Mouse (Mus musculus): Measurements from ENCODE around the gene Dennd5a.

Dennd5a gene

GRCm38 (mm10) chr7:109967805-109968579, 7.7 kb upstream of the Dennd5a start:
- intact Hi-C loops (cut with DNase I), result no loop called here

GRCm38 (mm10) chr7:109965658-109966057, 5.4 kb upstream of the Dennd5a start:
- intact Hi-C loops (cut with DNase I), result no loop called here

GRCm38 (mm10) chr7:109963707-109964106, 3.4 kb upstream of the Dennd5a start:
- intact Hi-C loops (cut with DNase I), result no loop called here

- intact Hi-C loops (cut with DNase I), result no loop called here
Observed at GRCm38 (mm10) chr7:109962596-109962995, 2.3 kb upstream of the Dennd5a start.

- intact Hi-C loops (cut with DNase I), result no loop called here
Observed at GRCm38 (mm10) chr7:109961570-109961969, 1.3 kb upstream of the Dennd5a start.

GRCm38 (mm10) chr7:109960613-109961154, 414 bp upstream of the Dennd5a start:
- intact Hi-C loops (cut with DNase I), result no loop called here

GRCm38 (mm10) chr7:109958843-109959715, 1.2 kb downstream of the Dennd5a start:
- intact Hi-C loops (cut with DNase I), result no loop called here

GRCm38 (mm10) chr7:109957996-109958789, 2.1 kb downstream of the Dennd5a start:
- intact Hi-C loops (cut with DNase I), result no loop called here

GRCm38 (mm10) chr7:109954622-109955401, 5.5 kb downstream of the Dennd5a start:
- intact Hi-C loops (cut with DNase I), result no loop called here

GRCm38 (mm10) chr7:109951297-109951696, 9.0 kb downstream of the Dennd5a start:
- intact Hi-C loops (cut with DNase I), result no loop called here

GRCm38 (mm10) chr7:109944421-109945034, 15.7 kb downstream of the Dennd5a start:
- intact Hi-C loops (cut with DNase I), result no loop called here

GRCm38 (mm10) chr7:109929628-109930027, 30.6 kb downstream of the Dennd5a start:
- intact Hi-C loops (cut with DNase I), result no loop called here

- intact Hi-C loops (cut with DNase I), result no loop called here
Observed at GRCm38 (mm10) chr7:109928365-109928764, 31.9 kb downstream of the Dennd5a start.

GRCm38 (mm10) chr7:109924965-109925364, 35.3 kb downstream of the Dennd5a start:
- intact Hi-C loops (cut with DNase I), result no loop called here

GRCm38 (mm10) chr7:109922889-109923288, 37.4 kb downstream of the Dennd5a start:
- intact Hi-C loops (cut with DNase I), result no loop called here

- intact Hi-C loops (cut with DNase I), result loop anchor here (10.0 kb wide), 1 partner anchor 139 kb away; no protein-coding TSS in a partner anchor
Observed at GRCm38 (mm10) chr7:109906165-109906564, 54.1 kb downstream of the Dennd5a start.

- intact Hi-C loops (cut with DNase I), result loop anchor here (10.0 kb wide), 1 partner anchor 144 kb away; no protein-coding TSS in a partner anchor
Observed at GRCm38 (mm10) chr7:109900921-109901320, 59.3 kb downstream of the Dennd5a start.

GRCm38 (mm10) chr7:109898911-109899310, 61.4 kb downstream of the Dennd5a start:
- intact Hi-C loops (cut with DNase I), result no loop called here

GRCm38 (mm10) chr7:109892530-109892929, 67.7 kb downstream of the Dennd5a start:
- intact Hi-C loops (cut with DNase I), result loop anchor here (2.0 to 5.0 kb wide), 2 partner anchors 100 to 185 kb away; no protein-coding TSS in a partner anchor

- intact Hi-C loops (cut with DNase I), result loop anchor here (2.0 to 5.0 kb wide), 2 partner anchors 99 to 184 kb away; no protein-coding TSS in a partner anchor
Observed at GRCm38 (mm10) chr7:109891786-109892185, 68.5 kb downstream of the Dennd5a start.

Measured in adrenal gland (tissue).